Mouse (Mus musculus): ENCODE results near the gene Gm49358. TPM values are rescaled to one million over a fixed set of nuclear protein-coding genes. Genes with fewer than 3 reads are reported as not detected.

Gene Gm49358
- total RNA-seq (2014; rRNA removed) (4.2 TPM in 1 of 2 replicates, not detected in the other), polyA plus RNA-seq (2015; fragmentation: Nextera tagmentation; extraction: Ambion mirVana) (not detected in 2 replicates)

DNA sequence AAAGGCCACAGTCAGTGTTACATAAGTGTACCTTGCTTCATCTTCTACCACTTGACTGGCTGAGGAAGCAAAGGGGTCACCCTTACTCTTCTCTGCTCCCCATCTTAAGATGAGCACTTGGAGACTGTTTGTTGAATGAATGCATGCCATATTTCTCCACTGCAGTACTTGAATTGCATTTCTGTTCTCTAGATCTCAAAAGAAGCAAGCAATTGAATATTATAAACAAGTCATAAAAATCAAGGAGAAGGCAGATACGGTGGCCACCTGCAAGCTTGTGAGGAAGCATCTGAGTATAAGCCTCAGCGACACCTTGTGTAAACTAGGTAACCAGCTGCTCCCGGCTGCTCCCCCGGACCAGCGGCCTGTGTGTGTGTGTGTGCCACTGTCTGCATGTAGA lies at the start of gene Gm49358:
Gm49358 (plus strand) TSS at position 301 of the 400 bp plus-strand sequence.
- no peak for TF ChIP-seq CTCF (IDR thresholded peaks at IDR 0.05; ENCODE audit: low read depth)
- Histone ChIP-seq H3K4me2 (ENCODE audit: low read depth, low read length) (no peak within 1 kb of the TSS), H3K27me3 (ENCODE audit: insufficient read depth, low read length) (no peaks in the 10 kb centered on the region), H3K9ac (replicated peaks; ENCODE audit: low read length) (no peak within 1 kb of the TSS), H3K4me3 (ENCODE audit: low read length) (no peak within 1 kb of the TSS), H3K9me3 (ENCODE audit: low read length) (no peaks in the 10 kb centered on the region), H3K27ac (no peak within 1 kb of the TSS), H3K4me1 (ENCODE audit: insufficient read depth, low read length) (no peaks in the 10 kb centered on the region), H3K36me3 (ENCODE audit: insufficient read depth, low read length) (no peaks in the 10 kb centered on the region)
- no peak for ATAC-seq
- DNase-seq (ENCODE audit: low spot score) = no peak
- 94% methylated on average over 5 of the region's 5 CpGs for WGBS

DNA sequence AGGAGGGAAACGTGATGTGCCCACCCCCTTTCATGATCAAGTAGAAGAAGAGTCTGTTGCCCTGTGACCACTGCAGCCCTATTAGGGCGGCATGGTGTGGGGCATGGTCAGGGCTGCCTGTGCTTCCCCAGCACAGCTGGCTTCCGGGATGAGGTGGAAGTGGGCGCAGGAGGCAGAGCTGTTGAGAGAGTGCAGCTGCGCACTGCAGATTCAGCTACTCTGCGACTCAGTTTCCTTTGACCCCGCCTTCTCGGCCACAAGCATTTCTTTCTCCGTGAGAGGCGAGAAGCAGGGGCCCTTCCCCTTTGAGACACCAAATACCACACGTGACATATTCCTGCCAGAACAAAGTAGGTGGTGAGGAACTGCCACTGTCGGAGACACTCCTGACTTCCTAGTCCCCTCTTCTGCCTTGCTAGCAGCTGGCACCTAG lies 36.2 kb upstream of the Gm49358 start:
- DNase-seq (ENCODE audit: low spot score) (peak; percentile 61), ATAC-seq (peak; percentile 85)
- TF ChIP-seq CTCF (IDR thresholded peaks at IDR 0.05; ENCODE audit: low read depth) = no peak
- no peak overlapping the region; the same call in 1 of the 2 replicates for H3K9ac ChIP-seq (replicated peaks; ENCODE audit: low read length)
- 9% methylated on average over 12 of the region's 12 CpGs for whole genome bisulfite sequencing
- no peaks in the 10 kb centered on the region for H3K4me1 ChIP-seq (ENCODE audit: insufficient read depth, low read length)
- H3K9me3 ChIP-seq (ENCODE audit: low read length) = no peaks in the 10 kb centered on the region
- H3K36me3 ChIP-seq (ENCODE audit: insufficient read depth, low read length) = no peaks in the 10 kb centered on the region
- no peaks in the 10 kb centered on the region for H3K27me3 ChIP-seq (ENCODE audit: insufficient read depth, low read length)
- H3K27ac ChIP-seq = peak overlapping the region; percentile 33; the same call in 1 of the 2 replicates
- H3K4me2 ChIP-seq (ENCODE audit: low read depth, low read length) = peak overlapping the region; percentile 52
- H3K4me3 ChIP-seq (ENCODE audit: low read length) = peak overlapping the region; percentile 23

DNA sequence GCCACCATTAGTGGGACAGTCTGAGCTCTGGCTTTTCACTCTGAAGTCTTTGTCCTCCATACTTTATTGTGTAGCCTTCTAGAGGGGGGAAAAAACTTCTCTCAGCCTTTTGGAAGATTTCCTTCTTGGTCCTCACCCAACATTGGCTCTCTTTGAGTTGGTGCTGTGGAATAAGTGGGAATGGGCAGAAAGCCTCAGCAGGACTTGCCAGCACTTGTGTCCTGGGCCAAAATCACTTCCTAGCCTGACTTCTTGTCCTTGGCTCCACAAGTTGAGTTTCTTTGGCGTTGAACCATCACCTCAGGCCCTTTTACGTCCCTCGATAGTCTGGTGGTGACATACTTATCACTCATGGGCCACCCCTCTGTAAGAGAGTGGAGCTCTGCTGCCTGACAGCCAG lies 35.6 kb upstream of the Gm49358 start:
- peak; percentile 41 for DNase-seq (ENCODE audit: low spot score)
- no peaks in the 10 kb centered on the region for H3K4me1 ChIP-seq (ENCODE audit: insufficient read depth, low read length)
- no peak overlapping the region for H3K9ac ChIP-seq (replicated peaks; ENCODE audit: low read length)
- no peaks in the 10 kb centered on the region for H3K36me3 ChIP-seq (ENCODE audit: insufficient read depth, low read length)
- no peak overlapping the region for H3K4me3 ChIP-seq (ENCODE audit: low read length)
- H3K9me3 ChIP-seq (ENCODE audit: low read length) = no peaks in the 10 kb centered on the region
- 71% methylated on average over 3 of the region's 3 CpGs for WGBS
- H3K27me3 ChIP-seq (ENCODE audit: insufficient read depth, low read length) = no peaks in the 10 kb centered on the region
- peak overlapping the region; percentile 33; the same call in 1 of the 2 replicates for H3K27ac ChIP-seq
- 0 out of 2 replicates have a peak, but pooled peaks have one; percentile 18 for ATAC-seq
- no peak overlapping the region for H3K4me2 ChIP-seq (ENCODE audit: low read depth, low read length)
- TF ChIP-seq CTCF (IDR thresholded peaks at IDR 0.05; ENCODE audit: low read depth) = no peak

DNA sequence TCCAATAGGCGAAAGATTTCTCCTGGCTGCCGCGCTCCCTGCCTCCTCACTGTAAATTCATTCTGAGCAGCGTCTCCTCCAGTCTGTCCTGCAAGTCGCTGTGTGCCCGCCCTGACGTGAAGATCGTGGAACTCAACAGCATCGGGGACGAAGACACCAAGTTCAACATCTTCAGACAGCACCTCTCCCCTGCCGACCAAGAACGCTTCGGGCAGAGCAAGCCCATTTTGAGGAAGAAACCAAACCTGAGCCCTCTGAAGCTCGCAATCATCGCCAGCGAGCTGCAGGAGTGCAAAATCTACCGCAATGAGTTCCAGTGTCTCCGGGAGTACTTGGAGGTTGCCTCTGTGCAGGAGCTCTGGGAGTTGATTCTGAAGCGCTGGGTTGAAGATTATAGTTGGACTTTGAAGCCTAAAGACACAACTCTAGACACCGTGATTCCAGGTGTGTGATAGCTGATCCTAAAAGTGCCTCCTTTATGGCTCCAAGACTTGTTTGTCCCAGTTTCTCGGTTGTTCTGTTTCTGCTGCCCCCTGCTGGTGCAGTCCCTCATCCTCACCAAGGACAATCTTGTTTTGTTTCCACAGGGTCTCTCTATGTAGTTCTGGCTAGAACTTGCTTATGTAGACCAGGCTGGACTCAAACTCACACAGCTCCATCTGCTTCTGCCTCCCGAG lies 32.8 kb upstream of the Gm49358 start:
- H3K27me3 ChIP-seq (ENCODE audit: insufficient read depth, low read length) = no peaks in the 10 kb centered on the region
- TF ChIP-seq CTCF (IDR thresholded peaks at IDR 0.05; ENCODE audit: low read depth) = peak; percentile 83
- H3K27ac ChIP-seq = no peak overlapping the region
- no peaks in the 10 kb centered on the region for H3K4me1 ChIP-seq (ENCODE audit: insufficient read depth, low read length)
- DNase-seq (ENCODE audit: low spot score) = peak; percentile 85
- peak overlapping the region; percentile 30; the same call in 1 of the 2 replicates for H3K9ac ChIP-seq (replicated peaks; ENCODE audit: low read length)
- H3K36me3 ChIP-seq (ENCODE audit: insufficient read depth, low read length) = no peaks in the 10 kb centered on the region
- ATAC-seq = peak; percentile 53
- peak overlapping the region; percentile 35 for H3K4me3 ChIP-seq (ENCODE audit: low read length)
- H3K4me2 ChIP-seq (ENCODE audit: low read depth, low read length) = peak overlapping the region; percentile 73
- WGBS = 13% methylated on average over 22 of the region's 22 CpGs
- H3K9me3 ChIP-seq (ENCODE audit: low read length) = no peaks in the 10 kb centered on the region

DNA sequence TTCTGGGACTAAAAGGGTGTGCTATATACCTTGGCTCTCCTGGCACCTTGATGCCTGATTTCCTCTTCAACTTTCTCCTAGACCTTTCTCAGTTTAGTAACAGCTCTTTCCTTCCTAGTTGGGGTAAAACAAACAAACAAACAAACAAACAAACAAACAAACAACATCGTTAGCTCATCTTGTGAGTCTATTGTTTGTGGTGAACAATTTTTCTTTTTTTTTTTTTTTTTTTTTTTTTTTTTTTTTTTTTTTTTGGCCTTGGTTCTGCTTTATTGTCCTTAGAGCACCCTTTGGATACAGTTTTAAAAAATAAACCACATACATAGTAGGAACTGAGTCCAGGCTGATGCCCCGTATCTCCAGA lies 32.3 kb upstream of the Gm49358 start:
- H3K27me3 ChIP-seq (ENCODE audit: insufficient read depth, low read length) = no peaks in the 10 kb centered on the region
- DNase-seq (ENCODE audit: low spot score) (no peak), ATAC-seq (no peak)
- no peaks in the 10 kb centered on the region for H3K9me3 ChIP-seq (ENCODE audit: low read length)
- no peak overlapping the region for H3K27ac ChIP-seq
- H3K4me2 ChIP-seq (ENCODE audit: low read depth, low read length) = no peak overlapping the region; the same call in 1 of the 2 replicates
- no peak overlapping the region for H3K4me3 ChIP-seq (ENCODE audit: low read length)
- no peak for TF ChIP-seq CTCF (IDR thresholded peaks at IDR 0.05; ENCODE audit: low read depth)
- WGBS = 69% methylated on average over 2 of the region's 2 CpGs
- H3K36me3 ChIP-seq (ENCODE audit: insufficient read depth, low read length) = no peaks in the 10 kb centered on the region
- H3K4me1 ChIP-seq (ENCODE audit: insufficient read depth, low read length) = no peaks in the 10 kb centered on the region
- no peak overlapping the region for H3K9ac ChIP-seq (replicated peaks; ENCODE audit: low read length)

DNA sequence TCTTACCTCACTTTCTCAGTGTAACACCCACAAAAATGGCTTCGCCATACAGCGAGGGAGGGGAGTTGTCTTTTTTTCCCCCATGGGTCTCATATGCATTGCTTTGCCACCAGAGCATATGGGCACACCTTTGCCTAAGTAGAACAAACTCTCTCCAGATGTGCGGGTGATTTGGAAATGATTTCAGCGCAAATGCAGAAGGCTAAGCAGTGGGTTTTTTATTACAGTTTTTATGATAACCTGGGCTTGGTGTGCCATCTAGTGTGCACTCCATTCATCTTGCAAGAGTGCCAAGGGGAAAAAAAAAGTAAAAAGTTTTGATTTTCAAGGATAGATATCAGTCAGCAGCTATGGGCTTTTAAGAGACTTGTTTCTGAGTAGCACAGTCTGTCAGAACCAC lies 28.7 kb upstream of the Gm49358 start:
- Histone ChIP-seq H3K4me3 (ENCODE audit: low read length) (no peak overlapping the region), H3K27ac (no peak overlapping the region), H3K9ac (replicated peaks; ENCODE audit: low read length) (no peak overlapping the region), H3K4me1 (ENCODE audit: insufficient read depth, low read length) (no peaks in the 10 kb centered on the region), H3K27me3 (ENCODE audit: insufficient read depth, low read length) (no peaks in the 10 kb centered on the region), H3K4me2 (ENCODE audit: low read depth, low read length) (no peak overlapping the region), H3K36me3 (ENCODE audit: insufficient read depth, low read length) (no peaks in the 10 kb centered on the region), H3K9me3 (ENCODE audit: low read length) (no peaks in the 10 kb centered on the region)
- DNase-seq (ENCODE audit: low spot score) = peak; percentile 17
- ATAC-seq = no peak
- WGBS = 81% methylated on average over 4 of the region's 4 CpGs
- TF ChIP-seq CTCF (IDR thresholded peaks at IDR 0.05; ENCODE audit: low read depth) = peak; percentile 29

DNA sequence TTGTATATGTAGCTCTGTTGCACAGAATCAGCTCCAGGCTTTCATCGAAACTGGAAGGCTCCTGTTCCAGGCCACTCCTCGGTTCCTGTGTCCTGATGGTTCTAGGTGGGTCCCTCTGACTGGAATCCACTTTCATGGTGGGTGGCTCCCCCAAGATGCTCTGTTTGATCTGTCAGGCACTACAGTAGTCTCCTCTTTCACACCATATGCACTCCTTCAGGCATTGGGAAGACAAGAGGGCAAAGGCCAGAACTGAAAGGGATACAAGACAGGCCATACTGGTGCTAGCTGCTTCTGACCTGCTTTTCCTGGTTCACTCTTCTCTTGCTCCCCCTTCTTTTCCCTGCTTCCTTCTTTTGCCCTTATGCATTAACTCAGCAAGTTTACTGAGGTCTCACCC lies 20.9 kb upstream of the Gm49358 start:
- Histone ChIP-seq H3K27ac (no peak overlapping the region), H3K9ac (replicated peaks; ENCODE audit: low read length) (no peak overlapping the region), H3K4me3 (ENCODE audit: low read length) (no peak overlapping the region), H3K36me3 (ENCODE audit: insufficient read depth, low read length) (no peaks in the 10 kb centered on the region), H3K27me3 (ENCODE audit: insufficient read depth, low read length) (no peaks in the 10 kb centered on the region), H3K4me1 (ENCODE audit: insufficient read depth, low read length) (no peaks in the 10 kb centered on the region), H3K4me2 (ENCODE audit: low read depth, low read length) (no peak overlapping the region), H3K9me3 (ENCODE audit: low read length) (no peaks in the 10 kb centered on the region)
- WGBS = 93% methylated on average over 2 of the region's 2 CpGs
- no peak for ATAC-seq
- TF ChIP-seq CTCF (IDR thresholded peaks at IDR 0.05; ENCODE audit: low read depth) = no peak
- DNase-seq (ENCODE audit: low spot score) = no peak

Measured in hindbrain, postnatal 0 days (tissue).